Mouse (Mus musculus) cortical plate, adult 2 months (tissue): ENCODE data around the gene Rab5c. TPM values are rescaled to one million over a fixed set of nuclear protein-coding genes. Genes with fewer than 3 reads are reported as not detected.
A peak's percentile ranks its signal among the peaks of the same experiment; 100 is the strongest.

Experiments
- H3K27ac ChIP-seq: fragments of 200-500 bp; 2 replicates; pipeline ENCODE4 v1.5.1; 2012; ENCODE audit warnings: low read length, control low read depth, inconsistent platforms; ENCODE audit not compliant: insufficient read depth
- H3K4me1 ChIP-seq: fragments of 200-500 bp; 2 replicates; pipeline ENCODE4 v1.6.1; 2011; ENCODE audit warnings: low read length; ENCODE audit not compliant: control insufficient read depth, insufficient read depth
- H3K4me3 ChIP-seq: fragments of 200-500 bp; 2 replicates; pipeline ENCODE4 v1.5.1; 2011; ENCODE audit warnings: mild to moderate bottlenecking, low read length, control low read depth; ENCODE audit not compliant: insufficient read depth
- CTCF ChIP-seq: fragments of 200-500 bp; IDR thresholded peaks from 2 replicates; pipeline ENCODE4 v1.5.1; 2011; ENCODE audit warnings: mild to moderate bottlenecking, control low read depth, low read length; ENCODE audit not compliant: insufficient read depth; ENCODE audit errors: extremely low read depth
- POLR2A ChIP-seq: fragments of 200-500 bp; IDR thresholded peaks from 2 replicates; pipeline ENCODE4 v1.6.1; 2011; ENCODE audit warnings: mild to moderate bottlenecking, low read length, control low read depth; ENCODE audit not compliant: insufficient read depth; ENCODE audit errors: extremely low read depth
- polyA plus RNA-seq: library from polyadenylated mRNA; depleted of rRNA; stranded (reverse); fragments of >200 nt; gene quantifications from 2 replicates; pipeline ENCODE4 v1.2.3, GENCODE M21; 2012

The Rab5c gene
- polyA plus RNA-seq, 1 experiment, result 207 TPM

DNA sequence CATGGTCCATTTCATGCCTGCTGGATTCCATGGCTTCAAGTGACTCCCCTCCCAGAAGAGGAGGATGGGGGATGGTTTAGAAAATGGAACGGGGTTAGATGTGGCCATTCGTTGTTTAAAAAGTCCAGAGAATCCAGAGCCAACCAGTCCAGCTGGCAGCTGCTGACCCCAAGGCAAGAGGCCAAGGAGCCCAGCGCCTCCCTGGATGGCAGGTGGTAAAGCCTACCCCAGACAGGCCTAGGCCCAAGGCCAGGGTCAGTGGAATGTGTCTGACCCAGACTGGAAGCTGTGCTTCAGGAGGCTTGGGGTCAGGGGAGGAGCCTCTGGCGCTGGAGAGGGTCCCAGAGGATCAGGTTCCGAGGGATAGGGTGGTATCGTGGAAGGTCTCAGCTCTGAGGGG is 3.3 kb upstream of the Rab5c start:
- TF ChIP-seq POLR2A (no peak), CTCF (no peak)

DNA sequence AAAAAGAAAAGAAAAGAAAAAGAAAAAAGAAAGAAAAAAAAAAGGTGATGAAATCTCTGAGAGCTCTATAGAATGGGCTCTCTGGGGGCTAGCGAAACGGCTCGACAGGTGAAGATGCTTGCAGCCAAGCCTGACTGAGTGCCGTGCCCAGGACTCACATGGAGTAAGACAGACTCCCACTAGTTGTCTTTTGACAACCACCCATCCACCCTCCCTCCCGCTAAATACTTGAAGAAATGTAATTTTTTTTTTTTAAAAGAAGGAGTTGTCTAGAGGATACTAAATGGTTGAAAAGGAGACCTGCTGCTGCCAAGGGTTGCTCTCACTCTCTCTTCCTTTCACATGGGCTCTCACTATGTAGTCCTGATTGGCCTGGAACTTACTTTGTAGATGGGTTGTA is 734 bp upstream of the Rab5c start:
- peak overlapping the region; percentile 42; the same call in 1 of the 2 replicates for H3K4me3 ChIP-seq
- TF ChIP-seq POLR2A (no peak), CTCF (no peak)
- no peak overlapping the region for H3K27ac ChIP-seq
- peaks cover 9% of the 10 kb centered on the region for H3K4me1 ChIP-seq

More for the DNA sequence above, 3.3 kb upstream of the Rab5c start:
- Histone ChIP-seq H3K4me3 (no peak overlapping the region), H3K27ac (no peak overlapping the region), H3K4me1 (peaks cover 7% of the 10 kb centered on the region)

DNA sequence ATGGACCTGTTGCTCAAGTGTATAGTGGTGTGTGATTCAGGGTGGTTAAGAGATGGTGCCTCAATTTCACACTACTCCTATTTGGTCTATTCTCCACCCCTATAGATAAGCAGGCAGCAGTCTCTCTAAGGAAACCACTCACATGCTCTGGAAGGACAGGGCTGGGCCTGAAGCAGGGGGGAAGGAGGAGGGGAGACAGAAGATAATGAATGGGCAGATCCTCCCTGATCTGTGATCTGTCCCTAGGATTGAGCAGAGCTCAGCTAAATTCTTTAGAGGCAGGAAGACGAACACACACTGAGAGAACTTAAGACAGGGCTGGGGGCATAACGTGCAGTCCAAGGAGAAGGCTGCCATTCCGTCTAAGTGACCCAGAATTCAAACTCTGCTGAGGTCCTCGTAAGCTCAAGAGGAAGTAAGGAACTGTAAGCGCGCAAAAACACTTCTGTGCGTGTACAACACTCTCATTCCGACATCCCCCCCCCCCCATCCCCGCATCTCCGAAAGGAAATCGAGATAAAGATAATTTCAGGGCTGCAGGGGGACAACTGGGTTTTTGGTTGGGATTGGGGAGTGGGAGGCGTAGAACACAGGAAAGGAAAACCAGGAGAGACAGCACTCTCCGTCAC is 796 bp downstream of the Rab5c start:
- Histone ChIP-seq H3K27ac (no peak overlapping the region), H3K4me1 (peaks cover 9% of the 10 kb centered on the region)
- TF ChIP-seq CTCF, result no peak
- TF ChIP-seq POLR2A, result no peak

DNA sequence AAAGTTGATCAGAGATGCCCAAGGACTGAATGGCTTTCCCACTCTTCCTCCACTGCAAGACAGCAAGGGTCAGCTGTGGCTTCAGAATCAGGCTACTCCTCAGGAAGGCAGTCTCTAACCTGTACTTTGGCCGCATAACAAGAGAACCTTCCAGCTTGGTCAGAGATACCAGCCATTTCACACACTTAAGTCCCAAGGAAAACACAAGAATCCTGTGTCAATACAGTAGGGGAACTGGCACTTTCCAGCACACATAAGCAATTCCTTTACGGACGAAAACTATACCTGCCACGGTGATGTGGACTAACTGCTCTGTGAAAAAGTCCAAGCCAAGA is 1.3 kb downstream of the Rab5c start:
- Histone ChIP-seq H3K4me1 (peaks cover 9% of the 10 kb centered on the region), H3K27ac (no peak overlapping the region), H3K4me3 (peak overlapping the region; percentile 42; the same call in 1 of the 2 replicates)
- TF ChIP-seq CTCF (no peak), POLR2A (no peak)

More for the DNA sequence above, 796 bp downstream of the Rab5c start:
- peak overlapping the region; percentile 42 for H3K4me3 ChIP-seq

DNA sequence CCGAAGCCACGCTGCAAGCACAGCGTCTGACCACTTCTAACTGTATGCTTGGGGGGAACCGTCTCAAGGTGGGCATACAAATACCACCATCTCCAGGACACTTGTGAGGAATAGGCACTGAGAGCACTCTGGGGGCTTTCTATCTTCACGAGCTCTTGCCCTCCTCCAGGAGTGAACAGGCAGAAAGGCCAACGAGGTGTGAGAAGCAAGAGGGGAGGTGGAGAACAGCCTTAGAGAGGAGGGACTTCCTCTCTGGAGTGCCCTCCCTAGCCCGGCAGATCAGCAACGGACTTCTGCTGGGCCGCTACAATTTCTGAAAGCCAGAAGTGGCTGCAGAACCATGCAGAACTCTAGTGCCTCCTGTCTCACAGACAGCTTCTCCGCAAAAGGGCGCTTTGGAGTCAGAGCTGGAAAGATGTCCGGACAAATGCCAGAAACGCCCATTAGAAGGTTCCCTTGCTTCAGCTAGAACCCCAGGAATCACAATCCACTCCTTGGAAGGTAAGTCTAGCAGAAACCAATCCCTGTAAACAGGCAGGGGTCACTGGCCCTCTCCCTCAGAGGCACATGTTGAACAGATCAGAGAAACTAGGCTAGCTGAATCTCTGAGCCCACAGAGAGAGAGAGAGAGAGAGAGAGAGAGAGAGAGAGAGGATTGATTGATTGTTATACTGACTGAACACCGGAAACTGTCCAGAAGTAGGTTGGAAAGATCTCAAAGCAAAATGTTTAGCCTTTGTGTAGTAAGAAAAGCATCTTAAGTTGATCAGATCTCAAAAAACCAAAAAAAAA is 1.9 kb downstream of the Rab5c start:
- TF ChIP-seq POLR2A, result no peak
- TF ChIP-seq CTCF, result no peak
- no peak overlapping the region for H3K27ac ChIP-seq
- peaks cover 9% of the 10 kb centered on the region for H3K4me1 ChIP-seq
- H3K4me3 ChIP-seq, result peak overlapping the region; percentile 42; the same call in 1 of the 2 replicates

DNA sequence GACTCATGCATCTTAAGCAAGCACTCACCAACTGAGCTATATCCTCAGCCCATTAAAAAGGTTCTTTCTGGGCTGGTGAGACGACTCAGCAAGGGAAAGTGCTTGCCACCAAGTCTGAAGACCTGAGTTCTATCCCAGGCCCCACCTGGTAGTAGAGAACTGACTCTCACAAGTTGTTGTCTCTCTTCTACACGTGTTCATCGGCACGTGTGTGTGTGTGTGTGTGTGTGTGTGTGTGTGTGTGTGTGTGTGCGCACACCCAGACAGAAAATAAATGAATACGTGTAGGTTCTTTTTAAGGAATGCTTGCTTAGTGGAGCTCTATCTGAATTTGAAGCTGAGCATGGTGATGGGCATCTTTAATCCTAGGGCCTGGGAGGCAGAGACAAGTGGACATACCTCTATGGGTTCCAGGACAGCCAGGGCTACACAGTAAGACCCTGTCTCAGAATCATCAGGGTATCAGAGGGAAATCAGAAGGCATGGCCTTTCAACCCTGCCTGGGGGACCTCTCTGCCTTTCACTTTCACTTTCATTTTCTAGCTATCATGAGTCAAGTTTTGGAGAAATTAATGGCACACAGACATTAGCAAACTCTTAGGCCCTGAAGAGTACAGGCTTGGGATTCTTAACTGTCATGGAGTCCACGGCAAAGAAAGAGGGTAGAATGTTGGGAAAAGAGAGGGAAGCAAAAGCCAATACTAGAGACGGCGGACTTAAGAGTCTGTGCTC is 2.7 kb downstream of the Rab5c start:
- Histone ChIP-seq H3K4me3 (no peak overlapping the region), H3K4me1 (peaks cover 11% of the 10 kb centered on the region), H3K27ac (no peak overlapping the region)
- TF ChIP-seq POLR2A, result no peak
- TF ChIP-seq CTCF, result no peak

DNA sequence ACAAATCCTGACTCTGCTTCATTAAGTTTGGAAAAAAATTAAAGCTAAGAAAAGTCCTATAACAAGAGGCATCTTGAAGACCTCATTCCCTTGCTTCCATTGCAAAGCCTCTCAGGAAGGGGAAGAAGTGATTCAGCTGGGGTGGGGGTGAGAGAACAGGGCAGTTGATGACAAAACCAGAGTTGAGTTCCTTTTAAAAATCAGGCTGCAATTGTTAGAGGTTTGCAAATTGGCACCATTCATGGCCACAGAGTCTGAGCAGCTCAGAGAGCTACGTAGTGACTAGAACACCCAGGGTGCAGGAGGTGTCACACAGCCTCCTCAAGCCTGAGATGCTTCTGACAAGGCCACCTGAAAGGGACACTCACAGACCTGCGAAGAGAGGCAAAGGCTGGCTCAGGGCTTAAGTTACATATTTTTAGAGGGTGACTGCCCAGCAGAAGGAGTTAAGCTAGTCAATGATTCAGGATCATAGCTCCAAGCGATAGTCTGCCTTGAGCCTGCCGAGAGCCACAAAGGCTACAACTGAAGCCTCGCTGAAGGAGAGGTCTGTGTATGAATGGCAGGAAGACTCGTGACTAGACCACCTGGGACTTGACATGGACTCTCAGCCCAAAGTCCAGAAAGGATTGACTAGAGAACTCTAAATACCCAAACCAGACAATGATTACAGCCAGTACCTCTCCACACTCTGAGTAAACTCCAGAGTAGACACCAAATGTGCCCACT is 7.4 kb downstream of the Rab5c start:
- Histone ChIP-seq H3K4me3 (no peak overlapping the region), H3K27ac (no peak overlapping the region), H3K4me1 (peaks cover 2% of the 10 kb centered on the region)
- TF ChIP-seq CTCF, result no peak
- TF ChIP-seq POLR2A, result no peak

DNA sequence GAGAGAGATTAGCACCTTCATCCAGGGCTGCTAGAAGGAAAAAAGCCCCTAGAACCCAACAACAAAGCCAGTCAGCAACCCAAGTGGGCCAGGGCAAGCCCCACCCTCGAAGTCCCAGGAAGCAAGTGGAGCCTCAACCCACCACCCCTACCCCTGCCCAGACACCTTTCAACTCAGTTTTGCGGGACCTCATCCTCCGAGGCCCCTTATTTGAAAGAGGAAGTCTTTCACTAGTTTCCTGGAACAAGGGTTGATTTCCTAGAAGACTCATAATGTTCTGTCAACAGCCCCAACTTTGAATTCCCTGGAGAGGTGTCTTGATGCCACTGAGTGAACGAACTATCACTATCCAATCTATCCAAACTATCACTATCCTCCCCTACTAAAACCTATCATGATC is 8.0 kb downstream of the Rab5c start:
- TF ChIP-seq POLR2A (no peak), CTCF (no peak)
- no peak overlapping the region for H3K27ac ChIP-seq

DNA sequence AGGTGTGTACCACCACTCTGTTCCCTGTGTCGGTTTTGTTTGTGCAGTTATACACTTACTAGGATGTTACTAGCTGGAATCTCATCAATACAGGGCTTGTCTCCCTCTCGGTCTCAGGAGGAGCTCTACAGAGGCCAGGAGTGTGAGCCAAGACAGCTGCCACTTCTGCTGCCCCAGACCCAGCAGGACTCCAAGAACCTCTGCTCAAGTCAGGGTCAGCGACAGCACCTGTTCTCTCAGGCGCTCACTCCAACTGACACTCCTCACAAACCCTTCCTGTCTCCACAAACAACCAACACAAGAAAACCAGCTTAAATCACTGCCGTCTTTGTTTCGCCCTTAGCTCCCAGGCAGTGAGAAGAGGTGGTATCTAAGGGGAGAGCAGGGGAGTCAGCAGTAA is 9.4 kb downstream of the Rab5c start:
- no peak overlapping the region for H3K4me3 ChIP-seq
- TF ChIP-seq CTCF, result no peak
- TF ChIP-seq POLR2A, result no peak
- no peak overlapping the region for H3K27ac ChIP-seq
- peaks cover 4% of the 10 kb centered on the region for H3K4me1 ChIP-seq

More for the DNA sequence above, 8.0 kb downstream of the Rab5c start:
- H3K4me3 ChIP-seq, result no peak overlapping the region
- H3K4me1 ChIP-seq, result peaks cover 4% of the 10 kb centered on the region
